Mouse (Mus musculus) embryonic facial prominence, embryonic 10.5 days (tissue): ENCODE data around the gene Dusp23. TPM values are rescaled to one million over a fixed set of nuclear protein-coding genes. Genes with fewer than 3 reads are reported as not detected.

Source experiments
- DNase-seq: peaks from one replicate; pipeline ENCODE4 v3.0.0-alpha.2; 2017; ENCODE audit warnings: low spot score
- H3K27ac ChIP-seq: fragments of 300-500 bp; sonication (generic); replicated peaks from 2 replicates; pipeline ENCODE4 v1.5.1; 2016; ENCODE audit warnings: mild to moderate bottlenecking
- H3K27me3 ChIP-seq: fragments of 300-500 bp; sonication (generic); replicated peaks from 2 replicates; pipeline ENCODE4 v1.6.1; 2016; ENCODE audit warnings: low read depth, mild to moderate bottlenecking; ENCODE audit not compliant: poor library complexity, severe bottlenecking
- H3K36me3 ChIP-seq: fragments of 300-500 bp; sonication (generic); replicated peaks from 2 replicates; pipeline ENCODE4 v1.6.1; 2016; ENCODE audit warnings: mild to moderate bottlenecking, moderate library complexity
- H3K4me1 ChIP-seq: fragments of 300-500 bp; sonication (generic); 2 replicates; pipeline ENCODE4 v1.6.1; 2016
- H3K4me3 ChIP-seq: fragments of 300-500 bp; sonication (generic); 2 replicates; pipeline ENCODE4 v1.5.1; 2016; ENCODE audit warnings: mild to moderate bottlenecking, moderate library complexity
- H3K9me3 ChIP-seq: fragments of 300-500 bp; sonication (generic); 2 replicates; pipeline ENCODE4 v1.6.1; 2016; ENCODE audit warnings: mild to moderate bottlenecking
- WGBS: fragments of 180-500 bp; shearing (Covaris S2); methylation state at CpG from one replicate; pipeline ENCODE4 v1.1.7; 2016; 5-methylcytosine and 5-hydroxymethylcytosine counted together
- polyA plus RNA-seq: library from polyadenylated mRNA; unstranded; fragments of >200 nt; fragmentation: Nextera tagmentation; extraction: Ambion mirVana; gene quantifications from 2 replicates; pipeline ENCODE4 v1.2.1, GENCODE M21; 2016

Gene Dusp23
- polyA plus RNA-seq, 1 experiment from 2014 or later: 9.9 TPM

DNA sequence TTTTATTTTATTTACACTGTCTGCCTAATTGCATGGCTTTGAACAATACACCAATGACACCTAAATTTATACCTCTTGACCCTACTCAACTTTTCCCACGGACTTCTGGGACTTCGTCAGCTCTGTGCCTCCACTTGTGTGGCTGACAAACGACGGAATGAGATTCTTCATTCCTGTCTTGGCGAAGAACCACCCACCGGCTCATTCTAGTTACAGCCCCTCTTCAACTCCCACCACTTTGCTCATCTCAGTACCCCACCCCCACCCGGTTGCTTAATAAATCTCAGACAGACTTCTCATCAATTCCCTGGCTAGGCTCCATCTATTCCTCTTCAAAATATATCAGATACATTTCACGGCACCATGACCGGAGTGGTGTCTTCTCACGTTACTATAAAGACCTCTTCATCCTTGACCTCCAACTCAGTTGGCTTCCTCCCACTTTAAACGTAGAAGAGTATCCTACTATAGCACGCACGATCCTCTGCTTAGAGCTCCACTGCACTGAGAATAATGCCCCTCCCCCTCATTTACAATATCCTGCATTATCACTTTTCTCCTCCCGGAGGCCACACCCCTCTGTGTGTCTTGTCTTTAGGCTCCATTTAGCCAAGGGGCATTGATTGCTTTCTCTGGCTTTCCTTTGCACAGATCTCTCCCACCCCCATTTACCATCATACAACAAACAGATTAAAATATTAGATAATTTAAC lies 15.2 kb downstream of the Dusp23 start:
- no peaks in the 10 kb centered on the region for H3K36me3 ChIP-seq
- WGBS: 39% methylated on average over 14 of the region's 14 CpGs
- H3K4me1 ChIP-seq: peaks cover 22% of the 10 kb centered on the region
- H3K27ac ChIP-seq: no peak overlapping the region
- no peaks in the 10 kb centered on the region for H3K9me3 ChIP-seq
- peaks cover 22% of the 10 kb centered on the region for H3K27me3 ChIP-seq
- H3K4me3 ChIP-seq: peak overlapping the region; percentile 52
- peak; percentile 18 for DNase-seq

DNA sequence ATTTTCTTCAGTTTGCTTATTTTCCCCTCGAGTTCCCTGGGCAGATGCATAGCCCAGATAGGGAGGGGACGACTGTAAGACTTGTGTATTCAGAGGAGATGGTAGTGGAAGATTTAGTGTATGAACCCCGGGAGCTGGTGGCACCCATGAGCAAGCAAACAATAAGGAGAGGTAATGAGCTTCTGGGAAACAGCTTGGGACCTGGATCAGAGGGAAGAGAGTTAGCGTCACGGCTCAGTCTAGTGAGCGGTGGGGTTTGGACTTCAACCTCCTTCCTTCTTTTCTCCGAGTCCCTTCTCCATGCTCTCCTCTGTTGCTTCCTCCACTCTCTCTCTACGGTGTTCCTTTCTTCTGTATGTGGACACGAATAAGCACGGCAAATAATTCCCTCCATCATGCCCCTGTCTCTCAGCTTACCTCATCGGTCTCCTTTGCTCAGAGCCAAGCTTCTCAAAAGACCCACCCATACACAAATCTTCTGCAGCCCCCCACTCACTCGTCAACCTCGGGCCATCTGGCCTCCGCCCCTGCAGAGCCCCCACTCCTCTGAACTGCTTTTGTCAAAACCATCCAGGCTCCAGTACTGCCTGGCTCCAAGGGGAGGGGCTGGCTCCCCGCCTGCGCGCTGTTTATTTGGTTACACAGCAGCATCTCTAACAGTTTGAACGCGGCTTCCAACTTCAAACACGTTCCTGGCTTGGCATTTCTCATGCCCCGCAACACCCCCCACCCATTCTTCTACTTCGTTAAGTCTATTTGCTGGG lies 16.0 kb downstream of the Dusp23 start:
- Histone ChIP-seq H3K4me3 (peak overlapping the region; percentile 52), H3K36me3 (no peaks in the 10 kb centered on the region), H3K27me3 (peaks cover 18% of the 10 kb centered on the region; the same call in 1 of the 2 replicates), H3K4me1 (peaks cover 22% of the 10 kb centered on the region), H3K9me3 (no peaks in the 10 kb centered on the region), H3K27ac (peak overlapping the region; percentile 77)
- WGBS: 24% methylated on average over 22 of the region's 22 CpGs
- peak; percentile 47 for DNase-seq

- 78% methylated on average over 4 of the region's 4 CpGs for WGBS
- no peak for DNase-seq
Observed at GRCm38 (mm10) chr1:172615412-172615811, 17.4 kb downstream of the Dusp23 start.

DNA sequence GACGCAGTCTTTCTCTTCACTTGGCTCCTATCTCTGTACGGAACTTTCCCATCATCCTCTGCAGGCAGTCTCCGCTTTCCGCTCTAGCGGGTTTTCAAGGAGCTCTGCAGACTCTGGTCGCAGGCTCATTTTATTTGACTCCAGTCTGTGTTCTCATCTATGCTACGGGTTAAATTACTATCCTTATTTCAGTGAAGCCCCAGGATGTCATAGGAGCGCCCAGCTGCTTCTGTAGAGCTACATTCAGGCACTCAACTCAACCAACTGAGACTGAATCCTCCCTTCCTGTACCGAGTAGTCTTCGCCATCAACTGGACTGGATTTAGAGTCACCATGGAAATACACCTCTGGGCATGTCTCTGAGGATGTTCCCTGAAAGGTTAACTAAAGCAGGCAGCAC lies 18.1 kb downstream of the Dusp23 start:
- no peak overlapping the region for H3K27ac ChIP-seq
- no peak overlapping the region for H3K4me3 ChIP-seq
- peaks cover 22% of the 10 kb centered on the region for H3K4me1 ChIP-seq
- H3K27me3 ChIP-seq: peaks cover 9% of the 10 kb centered on the region; the same call in 1 of the 2 replicates
- 87% methylated on average over 10 of the region's 10 CpGs for WGBS
- H3K9me3 ChIP-seq: no peaks in the 10 kb centered on the region
- no peaks in the 10 kb centered on the region for H3K36me3 ChIP-seq
- DNase-seq: no peak

More at GRCm38 (mm10) chr1:172615412-172615811, 17.4 kb downstream of the Dusp23 start:
- Histone ChIP-seq H3K27ac (no peak overlapping the region), H3K36me3 (no peaks in the 10 kb centered on the region), H3K27me3 (peaks cover 11% of the 10 kb centered on the region; the same call in 1 of the 2 replicates), H3K4me1 (peaks cover 22% of the 10 kb centered on the region), H3K9me3 (no peaks in the 10 kb centered on the region), H3K4me3 (no peak overlapping the region)

DNA sequence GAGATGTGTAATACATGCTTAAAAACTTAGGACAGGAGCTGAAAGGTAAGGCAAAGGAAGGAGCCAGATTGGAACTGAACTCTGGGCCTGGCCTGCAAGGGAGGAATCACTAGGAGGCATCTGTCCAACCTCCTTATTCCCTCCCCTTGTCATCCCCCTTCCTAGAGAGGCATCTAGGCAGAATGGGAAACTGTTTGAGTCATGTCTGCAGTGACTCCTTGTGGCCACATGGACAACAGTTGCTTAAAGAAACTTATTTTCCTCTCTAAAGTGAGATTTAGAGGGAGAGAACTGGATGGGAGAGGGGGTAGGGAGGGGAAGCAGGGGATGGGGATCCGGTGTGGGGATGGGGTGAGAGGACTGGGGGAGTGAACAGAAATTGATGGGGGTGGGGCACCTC lies 20.0 kb downstream of the Dusp23 start:
- no peak for DNase-seq
- H3K4me1 ChIP-seq: peaks cover 15% of the 10 kb centered on the region
- no peak overlapping the region for H3K4me3 ChIP-seq
- no peaks in the 10 kb centered on the region for H3K9me3 ChIP-seq
- 52% methylated on average over 1 of the region's 1 CpGs for WGBS
- H3K36me3 ChIP-seq: no peaks in the 10 kb centered on the region
- H3K27ac ChIP-seq: no peak overlapping the region
- H3K27me3 ChIP-seq: peaks cover 9% of the 10 kb centered on the region; the same call in 1 of the 2 replicates

GRCm38 (mm10) chr1:172611304-172611703 lies 21.5 kb downstream of the Dusp23 start:
- 88% methylated on average over 10 of the region's 10 CpGs for WGBS
- Histone ChIP-seq H3K4me3 (no peak overlapping the region), H3K27me3 (peaks cover 9% of the 10 kb centered on the region; the same call in 1 of the 2 replicates), H3K4me1 (peaks cover under 1% of the 10 kb centered on the region; the same call in 1 of the 2 replicates), H3K9me3 (no peaks in the 10 kb centered on the region), H3K36me3 (no peaks in the 10 kb centered on the region), H3K27ac (no peak overlapping the region)
- DNase-seq: no peak

GRCm38 (mm10) chr1:172602326-172602725 lies 30.4 kb downstream of the Dusp23 start, which contains the start of gene Fcrl6:
Gene Fcrl6, minus strand, starts transcription at chr1:172602551.
- DNase-seq: no peak
- no peak within 1 kb of the TSS for H3K27ac ChIP-seq
- 91% methylated on average over 1 of the region's 1 CpGs for WGBS

GRCm38 (mm10) chr1:172594495-172594894 lies 38.3 kb downstream of the Dusp23 start:
- Histone ChIP-seq H3K27me3 (no peaks in the 10 kb centered on the region; the same call in 1 of the 2 replicates), H3K4me1 (no peaks in the 10 kb centered on the region), H3K9me3 (no peaks in the 10 kb centered on the region), H3K36me3 (no peaks in the 10 kb centered on the region), H3K27ac (no peak overlapping the region), H3K4me3 (no peak overlapping the region)
- DNase-seq: peak; percentile 67

More at GRCm38 (mm10) chr1:172602326-172602725, 30.4 kb downstream of the Dusp23 start, which contains the start of gene Fcrl6:
- Histone ChIP-seq H3K9me3 (no peaks in the 10 kb centered on the region), H3K4me1 (no peaks in the 10 kb centered on the region), H3K4me3 (no peak within 1 kb of the TSS), H3K27me3 (no peaks in the 10 kb centered on the region), H3K36me3 (no peaks in the 10 kb centered on the region)

- no peaks in the 10 kb centered on the region for H3K9me3 ChIP-seq
- no peaks in the 10 kb centered on the region; the same call in 1 of the 2 replicates for H3K27me3 ChIP-seq
- H3K4me1 ChIP-seq: no peaks in the 10 kb centered on the region
- H3K36me3 ChIP-seq: no peaks in the 10 kb centered on the region
- 81% methylated on average over 2 of the region's 2 CpGs for whole genome bisulfite sequencing
- DNase-seq: no peak
- no peak overlapping the region for H3K27ac ChIP-seq
- no peak overlapping the region for H3K4me3 ChIP-seq
Observed at GRCm38 (mm10) chr1:172593956-172594355, 38.8 kb downstream of the Dusp23 start.

GRCm38 (mm10) chr1:172593321-172593720 lies 39.4 kb downstream of the Dusp23 start:
- Histone ChIP-seq H3K27ac (no peak overlapping the region), H3K27me3 (no peaks in the 10 kb centered on the region; the same call in 1 of the 2 replicates), H3K4me1 (no peaks in the 10 kb centered on the region), H3K4me3 (no peak overlapping the region), H3K36me3 (no peaks in the 10 kb centered on the region), H3K9me3 (no peaks in the 10 kb centered on the region)
- DNase-seq: no peak
- 65% methylated on average over 3 of the region's 3 CpGs for WGBS

DNA sequence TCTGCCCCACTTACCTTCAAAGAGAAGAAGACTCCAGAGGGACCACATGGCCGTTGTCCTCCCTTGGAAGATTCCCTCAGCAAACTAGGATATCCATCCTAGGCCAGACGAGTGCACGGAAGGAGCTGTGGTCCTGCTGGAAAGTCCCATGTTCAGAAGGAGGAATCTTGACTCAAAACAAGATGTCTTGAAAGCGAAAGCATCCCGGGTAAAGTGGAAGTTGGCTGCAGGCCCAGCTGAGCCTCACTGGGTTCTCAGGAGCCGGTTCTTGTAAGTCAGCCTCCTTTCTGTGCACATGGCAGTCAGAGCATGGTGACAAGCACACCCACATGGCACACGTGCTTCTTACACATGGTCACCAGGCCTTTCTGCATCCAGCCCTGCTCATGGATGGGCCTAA lies 42.4 kb downstream of the Dusp23 start, which contains the start of gene Slamf8:
Gene Slamf8 (minus strand): TSS at position 184 of the 400 bp plus-strand sequence.
- Histone ChIP-seq H3K27me3 (peaks cover 26% of the 10 kb centered on the region), H3K4me1 (peaks cover 16% of the 10 kb centered on the region), H3K9me3 (no peaks in the 10 kb centered on the region), H3K4me3 (no peak within 1 kb of the TSS), H3K27ac (no peak within 1 kb of the TSS), H3K36me3 (no peaks in the 10 kb centered on the region)
- 88% methylated on average over 7 of the region's 7 CpGs for WGBS
- DNase-seq: no peak
